Mouse (Mus musculus): ENCODE measurements around the gene Cyth1. TPM values are rescaled to one million over a fixed set of nuclear protein-coding genes. Genes with fewer than 3 reads are reported as not detected.

Cyth1 gene
- polyA plus RNA-seq, 1 experiment, result 6.1 TPM

- Histone ChIP-seq H3K4me3 (ENCODE audit: low read depth, low read length) (no peak overlapping the region), H3K4me1 (ENCODE audit: control insufficient read depth, insufficient read depth, low read length) (no peaks in the 10 kb centered on the region), H3K9ac (ENCODE audit: low read depth, poor library complexity, severe bottlenecking) (no peak overlapping the region), H3K27ac (ENCODE audit: insufficient read depth, low read length) (no peak overlapping the region), H3K27me3 (ENCODE audit: control insufficient read depth, insufficient read depth, low read length, poor library complexity, severe bottlenecking) (no peaks in the 10 kb centered on the region), H3K36me3 (ENCODE audit: control insufficient read depth, insufficient read depth, low read length, poor library complexity, severe bottlenecking) (no peaks in the 10 kb centered on the region), H3K9me3 (replicated peaks; ENCODE audit: control insufficient read depth, insufficient read depth, low read length, poor library complexity, severe bottlenecking) (no peaks in the 10 kb centered on the region)
- TF ChIP-seq CTCF (IDR thresholded peaks at IDR 0.05; ENCODE audit: low read depth, low read length) (no peak), POLR2A (IDR thresholded peaks at IDR 0.05; ENCODE audit: insufficient read depth, low read length) (no peak), EP300 (IDR thresholded peaks at IDR 0.05; ENCODE audit: insufficient read depth, low read depth, low read length) (no peak)
Measured at GRCm38 (mm10) chr11:118240388-118240787, 8.0 kb downstream of the Cyth1 start.

GRCm38 (mm10) chr11:118239281-118240198 lies 8.9 kb downstream of the Cyth1 start:
- H3K27me3 ChIP-seq (ENCODE audit: control insufficient read depth, insufficient read depth, low read length, poor library complexity, severe bottlenecking), result no peaks in the 10 kb centered on the region
- H3K9ac ChIP-seq (ENCODE audit: low read depth, poor library complexity, severe bottlenecking), result no peak overlapping the region
- no peak for TF ChIP-seq POLR2A (IDR thresholded peaks at IDR 0.05; ENCODE audit: insufficient read depth, low read length)
- no peak for TF ChIP-seq CTCF (IDR thresholded peaks at IDR 0.05; ENCODE audit: low read depth, low read length)
- no peak for TF ChIP-seq EP300 (IDR thresholded peaks at IDR 0.05; ENCODE audit: insufficient read depth, low read depth, low read length)
- H3K9me3 ChIP-seq (replicated peaks; ENCODE audit: control insufficient read depth, insufficient read depth, low read length, poor library complexity, severe bottlenecking), result no peaks in the 10 kb centered on the region
- no peaks in the 10 kb centered on the region for H3K4me1 ChIP-seq (ENCODE audit: control insufficient read depth, insufficient read depth, low read length)
- no peak overlapping the region for H3K4me3 ChIP-seq (ENCODE audit: low read depth, low read length)
- H3K36me3 ChIP-seq (ENCODE audit: control insufficient read depth, insufficient read depth, low read length, poor library complexity, severe bottlenecking), result no peaks in the 10 kb centered on the region
- H3K27ac ChIP-seq (ENCODE audit: insufficient read depth, low read length), result no peak overlapping the region

- Histone ChIP-seq H3K36me3 (ENCODE audit: control insufficient read depth, insufficient read depth, low read length, poor library complexity, severe bottlenecking) (no peaks in the 10 kb centered on the region), H3K9ac (ENCODE audit: low read depth, poor library complexity, severe bottlenecking) (no peak overlapping the region), H3K27me3 (ENCODE audit: control insufficient read depth, insufficient read depth, low read length, poor library complexity, severe bottlenecking) (no peaks in the 10 kb centered on the region), H3K9me3 (replicated peaks; ENCODE audit: control insufficient read depth, insufficient read depth, low read length, poor library complexity, severe bottlenecking) (no peaks in the 10 kb centered on the region), H3K4me1 (ENCODE audit: control insufficient read depth, insufficient read depth, low read length) (no peaks in the 10 kb centered on the region), H3K27ac (ENCODE audit: insufficient read depth, low read length) (no peak overlapping the region), H3K4me3 (ENCODE audit: low read depth, low read length) (no peak overlapping the region)
- no peak for TF ChIP-seq EP300 (IDR thresholded peaks at IDR 0.05; ENCODE audit: insufficient read depth, low read depth, low read length)
- no peak for TF ChIP-seq POLR2A (IDR thresholded peaks at IDR 0.05; ENCODE audit: insufficient read depth, low read length)
- no peak for TF ChIP-seq CTCF (IDR thresholded peaks at IDR 0.05; ENCODE audit: low read depth, low read length)
Measured at GRCm38 (mm10) chr11:118236520-118237190, 11.7 kb downstream of the Cyth1 start.

- Histone ChIP-seq H3K4me1 (ENCODE audit: control insufficient read depth, insufficient read depth, low read length) (no peaks in the 10 kb centered on the region), H3K27ac (ENCODE audit: insufficient read depth, low read length) (no peak overlapping the region), H3K27me3 (ENCODE audit: control insufficient read depth, insufficient read depth, low read length, poor library complexity, severe bottlenecking) (no peaks in the 10 kb centered on the region), H3K9ac (ENCODE audit: low read depth, poor library complexity, severe bottlenecking) (no peak overlapping the region), H3K36me3 (ENCODE audit: control insufficient read depth, insufficient read depth, low read length, poor library complexity, severe bottlenecking) (no peaks in the 10 kb centered on the region), H3K4me3 (ENCODE audit: low read depth, low read length) (no peak overlapping the region), H3K9me3 (replicated peaks; ENCODE audit: control insufficient read depth, insufficient read depth, low read length, poor library complexity, severe bottlenecking) (no peaks in the 10 kb centered on the region)
- TF ChIP-seq EP300 (IDR thresholded peaks at IDR 0.05; ENCODE audit: insufficient read depth, low read depth, low read length) (no peak), POLR2A (IDR thresholded peaks at IDR 0.05; ENCODE audit: insufficient read depth, low read length) (no peak), CTCF (IDR thresholded peaks at IDR 0.05; ENCODE audit: low read depth, low read length) (no peak)
Measured at GRCm38 (mm10) chr11:118234929-118235328, 13.5 kb downstream of the Cyth1 start.

- no peak overlapping the region for H3K9ac ChIP-seq (ENCODE audit: low read depth, poor library complexity, severe bottlenecking)
- H3K36me3 ChIP-seq (ENCODE audit: control insufficient read depth, insufficient read depth, low read length, poor library complexity, severe bottlenecking), result no peaks in the 10 kb centered on the region
- no peak overlapping the region for H3K4me3 ChIP-seq (ENCODE audit: low read depth, low read length)
- no peaks in the 10 kb centered on the region for H3K27me3 ChIP-seq (ENCODE audit: control insufficient read depth, insufficient read depth, low read length, poor library complexity, severe bottlenecking)
- no peaks in the 10 kb centered on the region for H3K9me3 ChIP-seq (replicated peaks; ENCODE audit: control insufficient read depth, insufficient read depth, low read length, poor library complexity, severe bottlenecking)
- no peak for TF ChIP-seq POLR2A (IDR thresholded peaks at IDR 0.05; ENCODE audit: insufficient read depth, low read length)
- TF ChIP-seq CTCF (IDR thresholded peaks at IDR 0.05; ENCODE audit: low read depth, low read length), result no peak
- TF ChIP-seq EP300 (IDR thresholded peaks at IDR 0.05; ENCODE audit: insufficient read depth, low read depth, low read length), result no peak
- H3K27ac ChIP-seq (ENCODE audit: insufficient read depth, low read length), result no peak overlapping the region
- no peaks in the 10 kb centered on the region for H3K4me1 ChIP-seq (ENCODE audit: control insufficient read depth, insufficient read depth, low read length)
Measured at GRCm38 (mm10) chr11:118234500-118234899, 13.9 kb downstream of the Cyth1 start.

- Histone ChIP-seq H3K9me3 (replicated peaks; ENCODE audit: control insufficient read depth, insufficient read depth, low read length, poor library complexity, severe bottlenecking) (no peaks in the 10 kb centered on the region), H3K27me3 (ENCODE audit: control insufficient read depth, insufficient read depth, low read length, poor library complexity, severe bottlenecking) (no peaks in the 10 kb centered on the region), H3K4me3 (ENCODE audit: low read depth, low read length) (no peak overlapping the region), H3K27ac (ENCODE audit: insufficient read depth, low read length) (no peak overlapping the region), H3K36me3 (ENCODE audit: control insufficient read depth, insufficient read depth, low read length, poor library complexity, severe bottlenecking) (no peaks in the 10 kb centered on the region), H3K9ac (ENCODE audit: low read depth, poor library complexity, severe bottlenecking) (no peak overlapping the region), H3K4me1 (ENCODE audit: control insufficient read depth, insufficient read depth, low read length) (no peaks in the 10 kb centered on the region)
- no peak for TF ChIP-seq EP300 (IDR thresholded peaks at IDR 0.05; ENCODE audit: insufficient read depth, low read depth, low read length)
- no peak for TF ChIP-seq CTCF (IDR thresholded peaks at IDR 0.05; ENCODE audit: low read depth, low read length)
- no peak for TF ChIP-seq POLR2A (IDR thresholded peaks at IDR 0.05; ENCODE audit: insufficient read depth, low read length)
Measured at GRCm38 (mm10) chr11:118233924-118234323, 14.5 kb downstream of the Cyth1 start.

Data from ES-Bruce4 (cell line).